Mouse (Mus musculus) liver, embryonic 14.5 days (tissue): ENCODE data around the gene Vps13d.

ENCODE experiments used
- CTCF ChIP-seq: IDR thresholded peaks from 2 replicates; pipeline ENCODE4 v1.5.1; 2016; ENCODE audit warnings: antibody characterized with exemption, low read depth, control low read depth
- EP300 ChIP-seq: IDR thresholded peaks from 2 replicates; pipeline ENCODE4 v1.6.1; 2016; ENCODE audit warnings: antibody characterized with exemption, low read depth

DNA sequence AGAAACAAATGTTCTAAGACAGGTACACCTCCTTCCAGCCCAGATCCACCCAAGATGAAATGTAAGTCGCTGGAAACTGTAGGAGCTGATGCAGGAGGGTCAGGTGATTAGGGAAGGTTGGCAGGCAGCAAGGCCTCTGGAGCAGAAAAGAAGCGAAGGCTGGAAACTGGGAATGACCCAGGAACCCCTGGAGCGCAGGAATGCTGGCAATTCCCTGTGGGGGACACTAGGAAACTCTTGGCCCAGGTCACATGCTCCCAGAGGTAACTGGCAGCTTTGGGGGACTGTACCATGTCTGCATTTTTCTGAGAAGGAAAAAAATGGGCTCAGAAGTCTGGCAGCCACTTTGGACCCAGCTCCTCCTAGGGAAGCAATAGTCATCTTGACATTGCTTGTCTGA lies 202.4 kb downstream of the Vps13d start:
- TF ChIP-seq CTCF (no peak), EP300 (no peak)
